Comparison of ENCODE assay signal across 8 mouse cellular contexts in the genomic region with DNA sequence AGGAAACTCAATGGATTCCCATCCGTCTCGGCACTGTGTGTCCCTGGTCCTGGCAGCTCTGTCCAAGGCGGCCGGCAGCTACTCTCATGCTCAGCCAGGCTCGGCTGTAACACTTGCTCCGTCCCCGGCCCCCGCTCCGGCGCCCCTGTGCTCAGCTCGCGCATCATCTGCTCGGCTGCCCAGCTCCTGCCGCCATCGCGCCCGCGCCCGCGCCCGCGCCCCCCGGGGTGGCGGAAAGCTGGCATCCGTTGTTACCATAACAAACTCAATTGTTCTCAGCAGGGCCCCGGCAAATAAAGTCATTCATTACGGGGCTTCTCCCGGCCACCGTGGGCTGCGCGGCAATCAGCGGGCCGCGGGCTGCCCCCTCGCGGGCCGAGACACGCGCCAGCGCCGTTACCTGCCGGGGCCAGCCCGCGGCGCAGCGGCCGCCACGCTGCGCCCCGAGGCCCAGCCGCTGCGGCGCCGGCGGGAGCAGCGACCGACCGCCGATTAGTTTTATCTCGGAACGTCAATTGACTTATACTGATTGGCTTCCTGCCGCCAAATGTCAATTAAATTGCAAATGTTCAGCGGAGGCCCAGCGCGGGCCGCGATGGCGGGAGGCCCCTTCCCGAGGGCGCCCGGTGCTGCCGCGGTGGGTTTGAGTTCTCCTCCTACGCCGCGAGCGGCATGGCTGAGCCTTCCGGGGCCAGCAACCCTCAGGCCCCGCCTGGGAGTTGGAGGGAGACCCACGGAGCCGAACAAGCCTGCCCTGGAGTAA. TPM values are rescaled to one million over a fixed set of nuclear protein-coding genes. Genes with fewer than 3 reads are reported as not detected.
DNase-seq lines count a peak whose midpoint lies in the region; ATAC-seq lines count a peak whose summit lies in the region.

No protein-coding gene starts in this region.

- intact Hi-C loops in gastrocnemius, postnatal 14 days (cut with DNase I; ENCODE audit: low total_unique reads), result loop anchor here (10.0 kb wide), 1 partner anchor 99 kb away; no protein-coding TSS in a partner anchor

- no peak overlapping the region for H3K27ac ChIP-seq in heart, embryonic 15.5 days
- H3K27ac ChIP-seq in limb, embryonic 11.5 days (replicated peaks; ENCODE audit: low read depth, low read length), result no peak overlapping the region

- peak overlapping the region; percentile 56 for H3K4me3 ChIP-seq in heart, embryonic 15.5 days
- H3K4me3 ChIP-seq in limb, embryonic 11.5 days (ENCODE audit: low read depth, low read length), result peak overlapping the region; percentile 33

- under 1% methylated on average over 81 of the region's 81 CpGs for WGBS in heart, embryonic 15.5 days
- under 1% methylated on average over 81 of the region's 81 CpGs for WGBS in limb, embryonic 11.5 days

- DNase-seq in gastrocnemius, postnatal 14 days, result peak; percentile 18
- DNase-seq in gastrocnemius, adult 8-10 months (ENCODE audit: low spot score in 2 of 2), result no peak
- peak; percentile 3 for DNase-seq in urinary bladder, postnatal 25 days (ENCODE audit: low spot score)
- no peak for DNase-seq in urinary bladder, adult 2 months (ENCODE audit: low spot score)
- DNase-seq in limb, embryonic 11.5 days (ENCODE audit: low spot score), result peak; percentile 76
- peak; percentile 76 for DNase-seq in retina, embryonic 14.5 days (ENCODE audit: low spot score)
- no peak for DNase-seq in spleen, postnatal 10 days (ENCODE audit: low spot score in 2 of 2)

- peaks cover 13% of the 10 kb centered on the region for H3K4me1 ChIP-seq in heart, embryonic 15.5 days (replicated peaks)
- H3K4me1 ChIP-seq in limb, embryonic 11.5 days (ENCODE audit: control insufficient read depth, insufficient read depth, low read length), result 0 out of 2 replicates have a peak, but pooled peaks cover 4% of the 10 kb centered on the region

- H3K36me3 ChIP-seq in heart, embryonic 15.5 days, result no peaks in the 10 kb centered on the region
- H3K36me3 ChIP-seq in limb, embryonic 11.5 days (ENCODE audit: control insufficient read depth, insufficient read depth, low read length), result no peaks in the 10 kb centered on the region

- H3K27me3 ChIP-seq in heart, embryonic 15.5 days, result peaks cover 78% of the 10 kb centered on the region
- peaks cover 43% of the 10 kb centered on the region for H3K27me3 ChIP-seq in limb, embryonic 11.5 days (ENCODE audit: control insufficient read depth, insufficient read depth, low read length)

- peak overlapping the region; percentile 93 for H3K4me2 ChIP-seq in heart, embryonic 15.5 days
- H3K4me2 ChIP-seq in limb, embryonic 11.5 days (ENCODE audit: low read depth, severe bottlenecking), result peak overlapping the region; percentile 94

- no peaks in the 10 kb centered on the region for H3K9me3 ChIP-seq in heart, embryonic 15.5 days (replicated peaks)
- H3K9me3 ChIP-seq in limb, embryonic 11.5 days (ENCODE audit: control insufficient read depth, low read length), result no peaks in the 10 kb centered on the region

- no peak; the same call in 1 of the 2 replicates for ATAC-seq in heart, embryonic 15.5 days (replicated peaks; ENCODE audit: insufficient number of reproducible peaks, insufficient read depth, low FRiP score, low read depth)
- ATAC-seq in limb, embryonic 11.5 days (ENCODE audit: insufficient number of reproducible peaks, low FRiP score, low TSS enrichment, low read depth), result no peak

- peak overlapping the region; percentile 43 for H3K9ac ChIP-seq in heart, embryonic 15.5 days
- peak overlapping the region; percentile 52 for H3K9ac ChIP-seq in limb, embryonic 11.5 days (ENCODE audit: low read length)

RNA-seq across cellular contexts. Expression of a gene that starts 46.1 kb away (rescaled TPM):
- under 1 TPM; 0.10 to 0.22 TPM for total RNA-seq in gastrocnemius, postnatal 14 days (2021)
- total RNA-seq in gastrocnemius, adult 8-10 months (2022), result not detected
- 0.01 and 0.06 TPM in 2 replicates for polyA plus RNA-seq in urinary bladder, adult 2 months (2012; rRNA removed)
- polyA plus RNA-seq in heart, embryonic 15.5 days (2015; fragmentation: Nextera tagmentation; extraction: Ambion mirVana), result not detected in 2 replicates
- not detected in 2 replicates for polyA plus RNA-seq in limb, embryonic 11.5 days (2014; fragmentation: Nextera tagmentation; extraction: Ambion mirVana)

Comparison
In these comparisons a context has a peak if more than half of its experiments do, and no peak if none do; other contexts are left out.
1. DNase-seq: peak in gastrocnemius, postnatal 14 days (single experiment), urinary bladder, postnatal 25 days (single experiment), limb, embryonic 11.5 days (single experiment) and retina, embryonic 14.5 days (single experiment); none in gastrocnemius, adult 8-10 months (0 of 2), urinary bladder, adult 2 months (single experiment) and spleen, postnatal 10 days (0 of 2).